Mouse (Mus musculus): ENCODE measurements around the gene Cd37. TPM values are rescaled to one million over a fixed set of nuclear protein-coding genes. Genes with fewer than 3 reads are reported as not detected.
A peak's percentile ranks its signal among the peaks of the same experiment; 100 is the strongest.

Cd37 gene
- polyA plus RNA-seq, 1 experiment from 2014 or later: 1.2 TPM

- Histone ChIP-seq H3K9me3 (replicated peaks) (no peaks in the 10 kb centered on the region), H3K36me3 (no peaks in the 10 kb centered on the region), H3K27me3 (ENCODE audit: low read depth, poor library complexity, severe bottlenecking) (peaks cover 70% of the 10 kb centered on the region), H3K4me3 (no peak overlapping the region), H3K4me1 (peaks cover 64% of the 10 kb centered on the region), H3K27ac (peak overlapping the region; percentile 50)
- no peak for DNase-seq (ENCODE audit: low spot score)
- 85% methylated on average over 7 of the region's 7 CpGs for WGBS
These were observed 46.2 kb downstream of the Cd37 start for GRCm38 (mm10) chr7:45192585-45193310.

- Histone ChIP-seq H3K9me3 (replicated peaks) (no peaks in the 10 kb centered on the region), H3K4me1 (peaks cover 64% of the 10 kb centered on the region), H3K27ac (peak overlapping the region; percentile 61), H3K4me3 (peak overlapping the region; percentile 6), H3K36me3 (no peaks in the 10 kb centered on the region), H3K27me3 (ENCODE audit: low read depth, poor library complexity, severe bottlenecking) (peaks cover 73% of the 10 kb centered on the region)
- 10% methylated on average over 8 of the region's 8 CpGs for WGBS
- DNase-seq (ENCODE audit: low spot score): peak; percentile 71
These were observed 47.0 kb downstream of the Cd37 start for GRCm38 (mm10) chr7:45191803-45192363.

- no peak overlapping the region for H3K4me3 ChIP-seq
- no peak for DNase-seq (ENCODE audit: low spot score)
- peak overlapping the region; percentile 61 for H3K27ac ChIP-seq
- H3K4me1 ChIP-seq: peaks cover 66% of the 10 kb centered on the region
- no peaks in the 10 kb centered on the region for H3K9me3 ChIP-seq (replicated peaks)
- H3K27me3 ChIP-seq (ENCODE audit: low read depth, poor library complexity, severe bottlenecking): peaks cover 73% of the 10 kb centered on the region
- no peaks in the 10 kb centered on the region for H3K36me3 ChIP-seq
- WGBS: 80% methylated on average over 2 of the region's 2 CpGs
These were observed 47.8 kb downstream of the Cd37 start for GRCm38 (mm10) chr7:45191161-45191560.

- Histone ChIP-seq H3K4me3 (no peak overlapping the region), H3K9me3 (replicated peaks) (no peaks in the 10 kb centered on the region), H3K36me3 (no peaks in the 10 kb centered on the region), H3K4me1 (peaks cover 65% of the 10 kb centered on the region), H3K27me3 (ENCODE audit: low read depth, poor library complexity, severe bottlenecking) (peaks cover 73% of the 10 kb centered on the region), H3K27ac (no peak overlapping the region)
- 94% methylated on average over 6 of the region's 6 CpGs for WGBS
- no peak for DNase-seq (ENCODE audit: low spot score)
These were observed 48.7 kb downstream of the Cd37 start for GRCm38 (mm10) chr7:45190186-45190585.

DNA sequence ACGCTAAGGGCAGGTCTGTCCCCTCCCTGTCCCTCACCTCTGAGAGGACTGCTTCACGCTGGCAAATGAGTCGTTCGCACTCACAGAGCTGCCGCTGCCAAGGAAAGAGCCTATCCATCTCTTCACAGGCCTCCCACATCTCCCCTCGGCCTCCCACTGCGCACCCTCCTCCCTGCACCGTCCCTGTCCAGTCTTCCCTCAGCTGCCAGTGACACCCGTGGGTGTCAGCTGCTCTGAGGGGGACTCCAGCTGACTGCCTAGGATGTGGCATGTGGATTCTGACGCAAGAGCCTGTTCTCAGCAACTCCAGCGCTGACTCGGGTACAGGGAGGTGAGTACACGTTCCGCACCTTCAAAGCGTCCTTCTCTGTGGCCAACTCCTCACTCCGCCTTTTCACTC, 49.3 kb downstream of the Cd37 start:
- no peak for DNase-seq (ENCODE audit: low spot score)
- Histone ChIP-seq H3K4me3 (no peak overlapping the region), H3K9me3 (replicated peaks) (no peaks in the 10 kb centered on the region), H3K27me3 (ENCODE audit: low read depth, poor library complexity, severe bottlenecking) (peaks cover 77% of the 10 kb centered on the region), H3K27ac (peak overlapping the region; percentile 7; the same call in 1 of the 2 replicates), H3K36me3 (no peaks in the 10 kb centered on the region), H3K4me1 (peaks cover 65% of the 10 kb centered on the region)
- 64% methylated on average over 16 of the region's 16 CpGs for WGBS

GRCm38 (mm10) chr7:45185921-45186320, 53.0 kb downstream of the Cd37 start:
- peaks cover 100% of the 10 kb centered on the region for H3K27me3 ChIP-seq (ENCODE audit: low read depth, poor library complexity, severe bottlenecking)
- H3K4me1 ChIP-seq: peaks cover 59% of the 10 kb centered on the region
- no peak overlapping the region for H3K4me3 ChIP-seq
- DNase-seq (ENCODE audit: low spot score): no peak
- H3K9me3 ChIP-seq (replicated peaks): no peaks in the 10 kb centered on the region
- no peaks in the 10 kb centered on the region for H3K36me3 ChIP-seq
- peak overlapping the region; percentile 76 for H3K27ac ChIP-seq
- WGBS: 54% methylated on average over 7 of the region's 7 CpGs

DNA sequence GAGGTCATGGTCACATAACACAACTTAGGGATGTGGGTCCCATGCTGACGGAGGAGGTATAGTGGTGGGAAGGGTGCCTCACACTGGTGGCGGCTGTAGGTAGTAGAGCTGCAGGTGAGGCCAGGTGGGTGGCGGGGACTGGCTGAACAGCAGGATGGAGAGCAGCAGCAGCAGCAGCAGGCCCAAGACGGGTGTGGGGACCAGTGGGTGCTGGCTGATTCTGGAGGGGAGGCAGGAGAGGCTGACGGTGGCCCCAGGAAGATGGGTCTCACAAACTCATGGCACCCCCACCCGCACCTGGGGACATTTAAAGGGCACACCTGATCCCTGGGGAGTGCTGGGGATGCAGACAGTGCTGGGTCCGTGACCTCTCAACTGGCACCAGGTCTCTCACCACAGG, 55.2 kb downstream of the Cd37 start:
- Histone ChIP-seq H3K4me1 (peaks cover 54% of the 10 kb centered on the region), H3K27ac (no peak overlapping the region), H3K27me3 (ENCODE audit: low read depth, poor library complexity, severe bottlenecking) (peaks cover 100% of the 10 kb centered on the region), H3K36me3 (no peaks in the 10 kb centered on the region), H3K4me3 (no peak overlapping the region), H3K9me3 (replicated peaks) (no peaks in the 10 kb centered on the region)
- 71% methylated on average over 7 of the region's 7 CpGs for WGBS
- DNase-seq (ENCODE audit: low spot score): no peak

Other genes starting within 250 kb of the Cd37 start
- 74.7 and 75.0 TPM in 2 replicates for gene Irf3, start 241.5 kb downstream of the Cd37 start, polyA plus RNA-seq (2016; fragmentation: Nextera tagmentation; extraction: Ambion mirVana)
- 89.7 and 92.2 TPM in 2 replicates for gene Bcl2l12, start 240.4 kb downstream of the Cd37 start, polyA plus RNA-seq (2016; fragmentation: Nextera tagmentation; extraction: Ambion mirVana)
- gene Scaf1, start 222.8 kb downstream of the Cd37 start, polyA plus RNA-seq (2016; fragmentation: Nextera tagmentation; extraction: Ambion mirVana): 47.8 and 50.6 TPM in 2 replicates
- gene Rras, start 221.2 kb downstream of the Cd37 start, polyA plus RNA-seq (2016; fragmentation: Nextera tagmentation; extraction: Ambion mirVana): 15.6 and 18.3 TPM in 2 replicates
- gene Prr12, start 186.2 kb downstream of the Cd37 start, polyA plus RNA-seq (2016; fragmentation: Nextera tagmentation; extraction: Ambion mirVana): 16.3 and 18.1 TPM in 2 replicates
- 80.4 and 81.2 TPM in 2 replicates for gene Nosip, start 176.7 kb downstream of the Cd37 start, polyA plus RNA-seq (2016; fragmentation: Nextera tagmentation; extraction: Ambion mirVana)
- gene Prrg2, start 176.4 kb downstream of the Cd37 start, polyA plus RNA-seq (2016; fragmentation: Nextera tagmentation; extraction: Ambion mirVana): 16.8 and 24.8 TPM in 2 replicates
- 175 and 210 TPM in 2 replicates for gene Rcn3, start 146.9 kb downstream of the Cd37 start, polyA plus RNA-seq (2016; fragmentation: Nextera tagmentation; extraction: Ambion mirVana)
- gene Fcgrt, start 135.3 kb downstream of the Cd37 start, polyA plus RNA-seq (2016; fragmentation: Nextera tagmentation; extraction: Ambion mirVana): 5.2 and 7.8 TPM in 2 replicates
- 1,846 and 2,302 TPM in 2 replicates for gene Rps11, start 114.7 kb downstream of the Cd37 start, polyA plus RNA-seq (2016; fragmentation: Nextera tagmentation; extraction: Ambion mirVana)
- gene Rpl13a, start 110.4 kb downstream of the Cd37 start, polyA plus RNA-seq (2016; fragmentation: Nextera tagmentation; extraction: Ambion mirVana): 1,210 and 1,327 TPM in 2 replicates
- gene Gm45713, start 102.9 kb downstream of the Cd37 start, polyA plus RNA-seq (2016; fragmentation: Nextera tagmentation; extraction: Ambion mirVana): not detected in 2 replicates
- gene Flt3l, start 102.7 kb downstream of the Cd37 start, polyA plus RNA-seq (2016; fragmentation: Nextera tagmentation; extraction: Ambion mirVana): 1.4 and 1.5 TPM in 2 replicates
- 105 and 109 TPM in 2 replicates for gene Pih1d1, start 84.8 kb downstream of the Cd37 start, polyA plus RNA-seq (2016; fragmentation: Nextera tagmentation; extraction: Ambion mirVana)
- 54.2 and 63.7 TPM in 2 replicates for gene Aldh16a1, start 84.5 kb downstream of the Cd37 start, polyA plus RNA-seq (2016; fragmentation: Nextera tagmentation; extraction: Ambion mirVana)
- gene Slc17a7, start 75.2 kb downstream of the Cd37 start, polyA plus RNA-seq (2016; fragmentation: Nextera tagmentation; extraction: Ambion mirVana): 0.06 TPM in 1 of 2 replicates, not detected in the other
- gene Gfy, start 59.5 kb downstream of the Cd37 start, polyA plus RNA-seq (2016; fragmentation: Nextera tagmentation; extraction: Ambion mirVana): not detected in 2 replicates
- not detected in 2 replicates for gene Pth2, start 58.1 kb downstream of the Cd37 start, polyA plus RNA-seq (2016; fragmentation: Nextera tagmentation; extraction: Ambion mirVana)
- gene Ccdc155, start 34.2 kb downstream of the Cd37 start, polyA plus RNA-seq (2016; fragmentation: Nextera tagmentation; extraction: Ambion mirVana): 0.45 and 0.68 TPM in 2 replicates
- gene Dkkl1, start 27.0 kb downstream of the Cd37 start, polyA plus RNA-seq (2016; fragmentation: Nextera tagmentation; extraction: Ambion mirVana): 0.21 and 0.41 TPM in 2 replicates
- gene Tead2, start 23.4 kb downstream of the Cd37 start, polyA plus RNA-seq (2016; fragmentation: Nextera tagmentation; extraction: Ambion mirVana): 435 and 481 TPM in 2 replicates
- gene Slc6a16, start 2.0 kb upstream of the Cd37 start, polyA plus RNA-seq (2016; fragmentation: Nextera tagmentation; extraction: Ambion mirVana): 0.24 and 0.49 TPM in 2 replicates
- not detected in 2 replicates for gene Slc6a21, start 38.4 kb upstream of the Cd37 start, polyA plus RNA-seq (2016; fragmentation: Nextera tagmentation; extraction: Ambion mirVana)
- gene Trpm4, start 94.7 kb upstream of the Cd37 start, polyA plus RNA-seq (2016; fragmentation: Nextera tagmentation; extraction: Ambion mirVana): 5.2 and 8.4 TPM in 2 replicates
- 0.24 and 0.39 TPM in 2 replicates for gene Hrc, start 96.2 kb upstream of the Cd37 start, polyA plus RNA-seq (2016; fragmentation: Nextera tagmentation; extraction: Ambion mirVana)
- gene Ppfia3, start 127.9 kb upstream of the Cd37 start, polyA plus RNA-seq (2016; fragmentation: Nextera tagmentation; extraction: Ambion mirVana): 2.4 and 5.3 TPM in 2 replicates
- 0.40 and 0.64 TPM in 2 replicates for gene Lin7b, start 131.5 kb upstream of the Cd37 start, polyA plus RNA-seq (2016; fragmentation: Nextera tagmentation; extraction: Ambion mirVana)
- gene Snrnp70, start 156.6 kb upstream of the Cd37 start, polyA plus RNA-seq (2016; fragmentation: Nextera tagmentation; extraction: Ambion mirVana): 305 and 308 TPM in 2 replicates
- 0.06 TPM in 1 of 2 replicates, not detected in the other for gene Kcna7, start 166.5 kb upstream of the Cd37 start, polyA plus RNA-seq (2016; fragmentation: Nextera tagmentation; extraction: Ambion mirVana)
- gene Ntf5, start 174.6 kb upstream of the Cd37 start, polyA plus RNA-seq (2016; fragmentation: Nextera tagmentation; extraction: Ambion mirVana): 2.1 and 2.2 TPM in 2 replicates
- gene Lhb, start 181.7 kb upstream of the Cd37 start, polyA plus RNA-seq (2016; fragmentation: Nextera tagmentation; extraction: Ambion mirVana): not detected in 2 replicates
- 42.6 and 44.9 TPM in 2 replicates for gene Gys1, start 195.7 kb upstream of the Cd37 start, polyA plus RNA-seq (2016; fragmentation: Nextera tagmentation; extraction: Ambion mirVana)
- gene Ruvbl2, start 199.0 kb upstream of the Cd37 start, polyA plus RNA-seq (2016; fragmentation: Nextera tagmentation; extraction: Ambion mirVana): 228 and 283 TPM in 2 replicates
- 5,063 and 5,416 TPM in 2 replicates for gene Ftl1, start 220.8 kb upstream of the Cd37 start, polyA plus RNA-seq (2016; fragmentation: Nextera tagmentation; extraction: Ambion mirVana)
- 248 and 297 TPM in 2 replicates for gene Bax, start 227.8 kb upstream of the Cd37 start, polyA plus RNA-seq (2016; fragmentation: Nextera tagmentation; extraction: Ambion mirVana)
- 1.8 and 2.2 TPM in 2 replicates for gene Tulp2, start 242.8 kb upstream of the Cd37 start, polyA plus RNA-seq (2016; fragmentation: Nextera tagmentation; extraction: Ambion mirVana)
- gene Gm45808, start 247.7 kb upstream of the Cd37 start, polyA plus RNA-seq (2016; fragmentation: Nextera tagmentation; extraction: Ambion mirVana): not detected in 2 replicates
- 4.9 and 5.8 TPM in 2 replicates for gene Dhdh, start 249.7 kb upstream of the Cd37 start, polyA plus RNA-seq (2016; fragmentation: Nextera tagmentation; extraction: Ambion mirVana)